Mouse (Mus musculus) heart, postnatal 10 days (tissue): ENCODE results near the gene Mrpl51. TPM values are rescaled to one million over a fixed set of nuclear protein-coding genes. Genes with fewer than 3 reads are reported as not detected.

ENCODE experiments used
- DNase-seq, 2 experiments: peaks; one replicate each; pipeline ENCODE4 v3.0.0; 2021
- intact Hi-C: fragments of 180-260 bp; cut with DNase I; formaldehyde crosslinking; loops from one replicate; pipeline ENCODE4 v1.15.1; 2025
- total RNA-seq, 2 experiments: library from RNA; stranded (reverse); gene quantifications; 2 replicates each; pipeline ENCODE4 v1.2.3; 2021

Mrpl51 gene
- total RNA-seq, 2 experiments from 2014 or later: 272 to 283 TPM

DNA sequence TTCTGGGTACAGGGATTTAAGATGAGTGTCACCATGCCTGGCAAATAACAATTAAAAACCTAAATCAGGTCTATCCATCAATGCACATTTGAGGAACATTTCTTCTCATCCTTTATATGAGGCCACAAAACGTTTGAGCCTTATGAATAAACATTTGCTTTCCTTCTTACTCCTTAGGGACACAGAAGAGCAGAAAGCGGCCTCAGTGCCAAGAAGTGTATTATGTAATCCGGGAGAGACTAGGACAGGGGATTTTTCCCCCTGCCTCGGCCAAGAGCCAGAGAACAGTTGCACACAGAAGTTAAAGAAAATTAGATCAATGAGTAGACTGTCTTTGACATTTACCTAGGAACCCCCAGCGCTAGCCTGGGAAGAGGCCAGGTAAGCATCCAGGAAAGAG is 9.5 kb upstream of the Mrpl51 start:
- peak in 1 of 2 experiments; percentile 19 for DNase-seq
- intact Hi-C loops: no loop called here

DNA sequence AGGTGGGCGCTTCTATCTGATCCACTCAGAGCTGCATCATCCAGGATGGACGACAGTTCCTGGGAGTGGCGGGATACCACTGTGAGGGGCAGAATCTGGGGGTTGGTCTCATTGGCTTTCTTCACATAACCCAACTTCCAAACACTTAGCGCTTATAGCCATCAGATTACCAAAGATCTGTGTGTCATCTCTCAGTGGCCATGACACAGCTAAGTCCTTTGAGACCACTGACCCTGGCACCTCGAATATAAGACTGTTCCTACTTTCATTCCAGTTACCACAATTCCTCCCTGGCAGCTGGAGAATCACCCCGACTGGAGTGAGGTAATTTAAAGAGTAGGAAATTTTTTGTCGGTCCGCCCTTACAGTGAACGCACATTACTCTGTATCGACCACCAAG is 5.4 kb upstream of the Mrpl51 start:
- intact Hi-C loops: loop anchor here (5.0 kb wide), 1 partner anchor 74 kb away; no protein-coding TSS in a partner anchor
- DNase-seq: no peak

DNA sequence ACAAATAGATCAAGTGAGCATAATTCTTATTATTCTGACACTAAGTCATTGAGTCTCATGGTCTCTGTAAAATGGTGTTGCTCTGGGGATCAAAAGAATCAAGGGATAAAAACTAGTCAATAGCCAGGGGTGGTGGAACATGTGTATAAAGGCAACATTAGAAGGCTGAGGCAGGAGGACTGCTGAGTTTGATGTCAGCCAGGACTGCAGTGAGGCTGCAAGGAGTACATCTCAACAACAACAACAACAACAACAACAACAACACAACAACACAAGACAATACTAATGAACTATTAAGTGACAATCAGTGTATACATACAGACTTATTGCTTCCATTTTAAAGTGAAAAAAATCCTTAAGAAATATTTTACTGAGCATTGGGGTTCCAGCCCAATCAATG is 785 bp upstream of the Mrpl51 start:
- intact Hi-C loops: loop anchor here (2.0 to 5.0 kb wide), 2 partner anchors 20 to 94 kb away; partner anchors contain the start of gene Chd4
- no peak for DNase-seq

DNA sequence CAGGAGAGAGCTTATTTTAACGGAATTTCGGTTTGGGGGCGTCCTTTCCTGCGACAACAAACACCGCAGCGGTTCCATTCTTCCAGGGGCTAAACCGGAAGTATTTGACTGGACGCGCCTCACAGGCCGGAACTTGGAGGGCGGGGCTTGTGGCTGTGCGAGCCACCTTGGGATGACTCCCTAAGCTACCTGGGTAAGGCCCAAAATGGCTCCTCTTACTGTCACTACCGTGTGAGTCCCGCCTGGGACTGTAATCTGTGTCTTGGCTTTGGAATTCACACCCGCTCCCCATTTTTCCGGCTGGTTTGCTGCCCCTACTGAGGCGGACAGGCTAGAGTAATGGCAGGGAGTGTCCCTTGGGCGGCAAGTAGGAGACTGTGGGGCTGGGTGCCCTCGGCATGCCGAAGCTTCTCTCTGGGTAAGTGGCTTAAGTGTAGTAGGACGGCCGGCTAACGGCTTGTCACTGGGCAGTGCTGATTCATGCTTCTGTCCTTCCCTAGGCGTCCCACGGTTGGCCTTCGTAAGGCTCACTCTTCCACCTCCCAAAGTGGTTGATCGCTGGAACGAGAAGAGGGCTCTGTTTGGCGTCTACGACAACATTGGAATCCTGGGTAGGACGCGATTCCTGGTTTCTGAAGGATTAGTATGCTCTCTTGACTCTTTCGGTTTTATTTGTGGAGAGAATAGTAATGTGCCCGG is 564 bp downstream of the Mrpl51 start:
- intact Hi-C loops: loop anchor here (5.0 kb wide), 1 partner anchor 95 kb away; the partner anchor contains the start of gene Chd4
- DNase-seq: peak; percentile 95

DNA sequence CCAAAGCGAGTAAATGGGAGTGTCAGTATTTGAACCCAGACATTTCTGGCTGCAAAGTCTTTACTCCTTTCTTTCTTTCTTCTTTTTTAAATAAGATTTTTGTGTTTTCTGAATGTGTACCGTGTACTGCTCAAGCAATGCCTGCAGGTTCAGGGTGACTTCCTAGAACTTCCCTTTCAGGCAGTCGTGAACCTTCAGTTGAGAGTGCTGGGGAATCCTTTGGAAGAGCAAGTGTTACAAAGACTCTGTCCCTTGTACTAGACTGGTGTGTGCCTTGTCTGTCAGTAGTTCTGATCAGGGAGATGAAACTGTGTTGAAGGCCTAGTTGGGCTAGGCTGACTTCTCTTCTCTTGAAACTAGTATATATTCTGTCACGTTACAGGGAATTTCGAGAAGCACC is 1.2 kb downstream of the Mrpl51 start:
- DNase-seq: peak in 1 of 2 experiments; percentile 15
- intact Hi-C loops: loop anchor here (5.0 kb wide), 1 partner anchor 96 kb away; the partner anchor contains the start of gene Chd4

DNA sequence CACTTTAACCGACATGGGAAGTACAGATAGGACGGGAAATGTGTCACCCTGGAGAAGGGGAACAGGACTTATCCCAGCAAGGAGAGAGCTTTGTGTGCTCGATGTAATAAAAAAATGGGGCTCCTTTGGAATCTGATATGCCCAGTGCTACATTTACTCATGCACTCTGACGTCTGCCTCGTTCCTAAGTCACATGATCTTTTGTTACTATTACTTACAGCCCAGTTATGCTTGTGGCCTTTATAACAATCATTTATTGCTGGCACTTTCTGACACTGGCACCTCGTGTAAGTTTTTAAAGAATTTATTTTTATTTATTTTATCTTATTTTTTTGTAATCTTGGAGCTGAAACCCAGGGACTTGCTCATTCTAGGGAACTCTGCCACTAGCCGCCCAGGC is 1.8 kb downstream of the Mrpl51 start:
- no peak for DNase-seq
- intact Hi-C loops: loop anchor here (5.0 kb wide), 1 partner anchor 96 kb away; the partner anchor contains the start of gene Chd4

DNA sequence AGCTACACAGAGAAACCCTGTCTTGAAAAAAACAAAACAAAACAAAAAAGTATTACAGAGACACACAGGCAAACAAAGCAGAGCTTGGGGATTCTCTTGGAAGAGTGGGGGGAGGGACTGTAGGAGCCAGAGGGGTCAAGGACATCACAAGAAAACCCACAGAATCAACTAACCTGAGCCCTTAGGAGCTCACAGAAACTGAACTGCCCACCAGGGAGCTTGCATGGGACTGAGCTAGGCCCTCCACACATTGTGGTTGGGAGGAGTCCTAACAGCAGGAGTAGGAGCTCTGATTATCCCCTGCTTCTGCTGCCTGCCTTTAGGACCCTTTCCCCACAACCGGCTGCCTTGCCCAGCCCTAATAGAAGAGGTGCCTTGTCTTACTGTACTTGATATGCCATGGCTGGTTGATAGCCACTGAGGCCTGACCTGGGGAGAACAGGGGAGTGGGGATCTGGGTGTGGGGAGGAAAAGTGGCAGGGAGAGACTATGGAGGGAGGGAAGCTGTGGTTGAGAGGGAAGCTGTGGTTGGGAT is 4.0 kb downstream of the Mrpl51 start:
- intact Hi-C loops: loop anchor here (2.0 kb wide), 1 partner anchor 17 kb away; no protein-coding TSS in a partner anchor
- DNase-seq: no peak

DNA sequence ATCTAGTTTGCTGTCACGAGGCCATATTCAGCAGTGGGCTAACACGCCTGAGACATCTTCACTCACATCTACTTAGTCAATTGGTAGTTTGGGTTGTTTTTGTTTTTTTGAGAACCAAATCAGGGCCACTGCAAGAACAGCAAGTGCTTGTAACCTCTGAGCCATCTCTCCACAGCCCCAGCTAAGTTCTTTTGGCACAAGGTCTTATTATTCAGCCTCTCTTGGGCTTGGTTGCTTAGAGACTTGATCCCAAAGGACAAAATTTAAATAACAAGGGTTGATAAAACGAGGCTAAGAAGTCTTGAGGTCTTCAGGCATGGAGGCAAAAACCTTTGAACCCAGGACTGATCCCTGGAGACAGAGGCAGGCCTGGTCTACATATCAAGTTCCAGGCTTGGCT is 4.7 kb downstream of the Mrpl51 start:
- DNase-seq: no peak
- intact Hi-C loops: loop anchor here (2.0 kb wide), 1 partner anchor 16 kb away; no protein-coding TSS in a partner anchor

DNA sequence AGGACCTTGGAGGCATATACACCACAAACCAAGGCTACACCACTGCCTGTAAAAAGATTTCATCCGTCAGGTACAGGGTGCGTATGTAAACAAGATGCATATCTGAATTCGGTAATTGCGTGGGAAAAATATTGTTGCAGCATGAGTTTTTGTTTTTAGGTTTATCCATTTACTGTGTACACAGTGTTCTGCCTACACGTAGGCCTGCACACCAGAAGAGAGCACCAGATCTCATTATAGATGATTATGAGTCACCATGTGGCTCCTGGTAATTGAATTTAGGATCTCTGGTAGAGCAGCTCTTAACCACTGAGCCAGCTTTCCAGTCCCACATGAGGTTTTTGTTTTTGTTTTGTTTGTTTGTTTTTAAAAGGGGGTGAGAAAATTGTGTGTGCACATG is 5.6 kb downstream of the Mrpl51 start:
- no peak for DNase-seq

DNA sequence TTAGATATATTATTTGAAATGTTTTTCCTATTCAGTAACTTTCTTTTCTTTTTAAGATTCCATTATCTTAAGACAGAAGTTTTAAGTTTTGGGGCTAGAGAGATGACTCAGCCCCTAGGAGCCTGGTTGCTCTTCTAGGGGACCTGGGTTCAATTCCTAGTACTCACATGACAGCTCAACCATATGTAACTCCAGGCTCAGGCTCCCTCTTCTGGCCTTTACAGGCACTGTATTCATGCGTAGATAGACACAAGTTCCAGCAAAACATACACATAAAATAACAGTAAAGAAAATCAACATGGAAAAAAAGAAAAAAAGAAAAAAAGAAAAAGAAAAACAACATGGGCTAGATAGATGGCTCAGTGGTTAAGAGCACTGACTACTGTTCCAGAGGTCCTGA is 18.8 kb downstream of the Mrpl51 start:
- DNase-seq: no peak
- intact Hi-C loops: no loop called here

More for the DNA sequence above, 5.6 kb downstream of the Mrpl51 start:
- intact Hi-C loops: loop anchor here (2.0 kb wide), 1 partner anchor 16 kb away; no protein-coding TSS in a partner anchor

DNA sequence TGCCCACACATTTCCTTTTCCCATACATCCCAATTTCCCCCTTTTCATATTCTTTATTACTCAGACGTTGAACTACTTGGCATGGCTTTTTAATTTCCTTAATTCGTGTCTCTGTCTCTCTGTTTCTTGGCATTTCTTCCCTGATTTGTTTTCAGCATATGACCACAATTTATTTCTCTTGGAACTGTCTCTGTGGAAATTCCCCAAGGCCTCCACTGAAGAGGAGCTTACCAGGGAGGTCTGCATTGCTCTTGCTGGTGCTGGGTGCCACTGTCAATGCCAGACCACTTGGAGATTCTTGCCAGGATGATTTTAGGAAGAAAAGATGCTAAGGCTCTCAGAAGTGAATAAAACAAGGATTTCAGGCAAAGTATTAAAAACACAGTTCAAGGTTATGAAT is 21.0 kb downstream of the Mrpl51 start:
- intact Hi-C loops: loop anchor here (2.0 kb wide), 1 partner anchor 16 kb away; no protein-coding TSS in a partner anchor
- no peak for DNase-seq

DNA sequence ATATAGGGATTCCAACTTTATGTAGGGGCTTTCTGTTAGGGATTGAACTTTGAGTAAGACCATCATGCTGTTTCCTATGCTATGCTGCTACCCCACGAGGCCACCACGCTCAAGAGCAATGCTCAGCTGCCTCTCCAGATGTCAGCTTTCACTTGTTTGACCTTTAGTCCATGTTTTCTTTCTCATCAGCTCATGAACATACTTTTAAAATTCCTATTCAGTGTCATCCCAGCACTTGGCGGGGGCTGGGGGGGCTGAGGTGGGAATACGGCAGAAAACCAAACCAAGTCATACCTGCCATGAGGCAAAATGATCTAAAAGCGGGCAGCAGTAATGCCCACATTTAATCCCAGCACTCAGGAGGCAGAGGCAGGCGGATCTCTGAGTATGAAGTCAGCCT is 21.5 kb downstream of the Mrpl51 start:
- intact Hi-C loops: loop anchor here (2.0 kb wide), 1 partner anchor 16 kb away; no protein-coding TSS in a partner anchor
- no peak for DNase-seq

DNA sequence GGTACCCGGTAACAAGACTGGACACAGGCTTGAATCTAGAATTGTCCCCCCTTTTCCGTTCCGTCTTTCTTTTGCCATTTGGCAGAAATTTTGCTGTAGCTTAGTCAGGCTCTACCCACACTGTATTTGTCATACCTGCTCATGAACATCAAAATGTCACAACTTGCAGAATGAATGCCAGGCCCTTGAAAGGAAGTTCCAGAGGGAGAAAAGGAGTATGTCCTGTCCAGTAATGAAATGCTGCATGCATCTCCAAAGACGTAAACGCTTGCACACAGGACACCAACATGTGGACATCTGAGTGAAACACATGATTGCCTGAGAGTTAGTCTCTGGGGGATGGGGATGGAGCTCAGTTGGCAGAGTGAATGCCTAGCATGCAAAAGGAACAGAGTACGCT is 22.1 kb downstream of the Mrpl51 start:
- intact Hi-C loops: loop anchor here (2.0 kb wide), 1 partner anchor 17 kb away; no protein-coding TSS in a partner anchor
- no peak for DNase-seq

DNA sequence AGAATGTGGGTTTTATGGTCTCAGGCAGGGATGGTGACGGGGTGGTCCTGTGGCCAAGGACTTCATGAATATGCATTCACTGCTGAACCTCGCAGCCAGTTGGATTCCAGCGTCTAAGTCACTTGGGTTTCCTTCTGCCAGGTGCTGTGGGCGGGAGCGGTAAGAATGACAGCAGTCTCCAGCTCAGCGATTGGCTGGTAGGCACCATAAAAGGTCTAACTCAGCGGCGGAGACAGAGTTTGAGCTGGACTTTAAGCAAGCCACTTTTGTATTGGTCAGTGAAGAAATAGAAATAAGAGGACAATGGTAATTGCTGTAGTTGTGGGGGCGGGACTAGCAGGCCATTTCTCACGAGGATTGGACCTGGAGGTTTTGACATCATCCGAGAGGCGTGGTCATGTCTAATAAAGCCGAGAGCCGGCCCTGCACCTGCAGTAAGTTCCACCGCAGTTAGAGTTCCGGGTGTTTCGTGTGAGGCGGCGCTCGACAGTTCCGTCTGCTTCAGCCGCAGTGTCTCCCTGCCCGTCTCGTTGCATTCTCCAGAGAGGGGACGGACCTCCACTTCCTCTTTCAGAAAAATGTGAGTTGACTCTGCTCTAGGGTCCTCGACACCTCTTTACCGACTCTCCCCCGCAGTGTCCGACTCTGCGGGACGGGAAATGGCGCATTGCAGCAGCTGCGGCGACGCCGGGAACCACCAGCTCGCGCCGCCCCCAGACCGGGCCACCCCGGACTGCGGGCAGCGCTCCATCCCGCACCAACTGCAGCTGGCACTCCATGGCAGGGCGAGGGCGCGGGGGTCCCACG is 23.8 kb downstream of the Mrpl51 start, which contains the start of gene Vamp1:
Vamp1 (plus strand) TSS at position 404 of the 807 bp plus-strand sequence.
- intact Hi-C loops: loop anchor here (5.0 kb wide), 2 partner anchors 147 to 387 kb away; no protein-coding TSS in a partner anchor
- peak; percentile 97 for DNase-seq

DNA sequence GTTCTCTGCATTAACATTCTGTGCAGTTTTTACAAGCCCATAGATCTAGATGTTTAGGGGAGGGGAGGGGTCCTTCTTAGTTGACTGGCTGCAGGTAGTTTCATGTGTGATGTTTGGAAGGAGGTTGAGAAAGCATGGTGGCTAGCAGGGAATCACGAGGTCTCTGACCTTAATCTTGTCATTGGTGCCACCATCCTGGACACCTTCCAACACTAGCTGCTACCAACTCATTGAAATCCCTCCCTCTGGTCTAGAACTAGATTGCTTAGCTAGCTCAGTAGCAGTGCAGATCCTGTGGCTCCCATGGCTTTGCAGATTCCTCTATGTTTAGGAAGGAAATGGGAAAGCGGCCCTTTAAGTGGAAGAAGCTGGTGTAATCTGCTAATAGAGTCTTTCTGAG is 25.3 kb downstream of the Mrpl51 start:
- intact Hi-C loops: loop anchor here (5.0 kb wide), 2 partner anchors 145 to 385 kb away; no protein-coding TSS in a partner anchor
- DNase-seq: peak in 1 of 2 experiments; percentile 26

DNA sequence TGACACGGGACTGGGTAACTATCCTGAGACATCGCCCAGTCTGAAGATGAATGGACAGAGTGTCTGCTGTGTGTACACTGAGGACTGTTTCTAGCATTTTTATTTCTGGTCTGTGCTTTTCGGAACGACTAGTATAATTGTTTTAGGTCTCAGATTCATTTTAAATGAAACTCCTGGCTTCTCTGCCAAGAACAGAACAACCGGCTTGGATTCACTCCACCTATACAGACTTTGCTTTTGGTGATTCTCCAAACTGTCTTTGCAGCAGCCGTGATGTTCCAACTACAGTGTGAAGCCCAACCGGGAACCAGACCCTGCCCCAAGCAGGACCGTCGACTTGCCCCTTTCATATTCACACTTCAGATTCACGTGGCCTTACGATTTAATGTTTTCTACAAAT is 26.3 kb downstream of the Mrpl51 start:
- peak in 1 of 2 experiments; percentile 19 for DNase-seq
- intact Hi-C loops: loop anchor here (5.0 kb wide), 2 partner anchors 144 to 384 kb away; no protein-coding TSS in a partner anchor

DNA sequence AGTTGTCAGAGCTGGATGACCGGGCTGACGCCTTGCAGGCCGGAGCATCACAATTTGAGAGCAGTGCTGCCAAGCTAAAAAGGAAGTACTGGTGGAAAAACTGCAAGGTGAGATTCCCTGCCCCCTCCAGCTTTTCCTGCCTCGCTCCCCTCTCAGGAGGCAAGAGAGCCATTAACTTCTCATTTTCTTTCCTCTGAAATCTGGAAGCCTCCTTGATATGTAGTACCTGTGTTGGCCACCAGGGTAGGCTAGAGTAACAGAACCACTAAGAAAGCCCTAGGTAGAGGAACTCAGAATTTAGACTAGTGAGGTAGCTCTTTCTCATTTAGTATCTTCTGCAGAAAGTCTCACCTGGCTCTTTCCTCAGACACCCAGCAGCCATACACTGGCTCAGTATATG is 27.4 kb downstream of the Mrpl51 start:
- DNase-seq: peak; percentile 72 to 82
- intact Hi-C loops: loop anchor here (1.0 to 5.0 kb wide), 3 partner anchors 52 to 383 kb away; no protein-coding TSS in a partner anchor

DNA sequence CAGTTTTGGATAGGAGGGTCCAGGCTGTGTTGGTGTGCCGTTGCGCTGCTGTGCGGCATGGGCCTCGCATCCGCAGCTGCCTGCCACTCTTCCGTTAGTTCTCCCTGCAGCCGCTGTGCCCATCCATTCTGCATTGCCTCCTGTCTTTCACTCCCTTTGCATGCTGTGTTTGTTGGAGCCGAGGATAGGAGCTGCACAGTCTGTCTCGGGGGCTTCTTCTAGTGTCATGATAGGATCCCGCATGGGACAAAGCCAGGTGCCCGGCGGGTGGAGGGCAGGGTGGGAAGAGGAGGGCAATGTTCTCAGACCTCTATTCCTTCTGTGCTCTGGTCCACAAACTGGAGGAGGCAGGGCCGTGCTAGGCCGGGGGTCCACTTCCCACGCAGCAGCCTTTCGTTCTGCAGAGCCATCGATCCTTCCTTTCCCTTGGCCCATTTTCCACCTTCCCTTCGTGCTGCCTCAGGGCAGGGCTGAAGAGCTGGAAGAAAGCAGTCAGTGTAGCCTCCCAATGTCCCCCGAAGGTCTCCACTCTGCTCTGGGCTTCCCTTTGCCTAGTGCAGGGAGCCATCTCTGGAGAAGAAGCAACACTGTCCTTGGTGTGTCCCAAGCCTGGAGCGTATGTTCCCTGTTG is 29.6 kb downstream of the Mrpl51 start:
- DNase-seq: no peak
- intact Hi-C loops: no loop called here

DNA sequence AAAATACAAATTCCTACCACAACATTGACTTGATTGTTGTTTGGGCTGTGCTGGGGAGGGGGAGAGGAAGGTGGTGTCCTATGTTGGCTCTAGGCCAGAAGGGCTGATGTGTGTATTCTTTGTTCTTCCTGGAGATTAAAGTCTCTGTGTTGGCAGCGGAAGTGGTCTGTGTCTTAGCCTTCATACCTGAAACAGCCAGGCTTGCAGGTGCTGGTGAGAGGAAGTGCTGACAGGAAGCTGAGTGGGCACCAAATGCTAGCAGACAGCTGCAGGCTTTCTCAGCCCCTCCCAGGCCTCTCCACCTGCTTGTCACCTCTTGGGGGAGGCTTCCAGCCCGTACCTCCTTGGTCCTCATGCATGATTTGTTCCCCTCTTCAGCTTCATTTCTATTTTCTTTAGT is 30.5 kb downstream of the Mrpl51 start:
- intact Hi-C loops: no loop called here
- DNase-seq: peak in 1 of 2 experiments; percentile 36

DNA sequence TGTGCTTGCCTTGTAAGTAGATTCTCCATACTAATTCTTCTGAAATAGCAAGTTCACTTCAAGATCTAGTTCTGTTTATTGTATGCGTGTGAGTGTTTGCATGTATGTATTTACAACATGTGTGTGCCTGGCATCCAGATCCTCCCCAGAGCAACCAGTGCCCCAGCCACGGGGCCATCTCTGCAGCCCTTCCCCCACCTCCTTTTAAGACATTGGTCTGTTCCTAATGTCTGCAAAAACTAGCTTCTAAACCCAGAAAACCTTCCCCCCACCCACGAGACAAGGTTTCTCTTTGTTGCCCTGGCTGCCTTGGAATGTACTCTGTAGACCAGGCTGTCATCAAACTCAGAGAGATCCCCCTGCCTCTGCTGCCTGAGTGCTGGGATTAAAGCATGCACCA is 31.0 kb downstream of the Mrpl51 start:
- no peak for DNase-seq
- intact Hi-C loops: no loop called here
